Mouse (Mus musculus): Measurements from ENCODE around the gene Olfr732.

Gene Olfr732

DNA sequence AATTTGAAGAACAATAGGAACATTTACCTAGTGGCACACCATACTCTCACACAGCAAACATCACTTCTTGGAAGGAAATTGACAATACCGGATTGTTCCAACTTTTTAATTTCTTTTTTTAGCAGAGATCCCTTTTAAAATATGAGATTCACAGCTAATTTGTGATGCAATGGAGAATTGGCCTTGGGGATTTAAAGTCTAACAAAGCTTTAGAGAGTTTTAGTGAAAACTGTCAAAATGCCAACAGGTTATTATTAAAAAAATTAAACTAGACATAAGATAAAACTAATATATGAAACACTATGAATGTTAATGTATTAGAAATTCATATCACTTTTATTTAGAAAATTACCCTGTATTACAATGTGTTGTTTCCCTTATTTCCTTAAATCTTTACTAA is at the start of gene Olfr732:
Gene Olfr732 (minus strand): TSS at position 101 of the 400 bp plus-strand sequence.
- no peak for DNase-seq

- no peak for DNase-seq
Observed at GRCm38 (mm10) chr14:50326661-50327060, 42.7 kb upstream of the Olfr732 start, which contains the start of gene Olfr734. Gene Olfr734, minus strand, starts transcription at chr14:50326761.

- no peak for DNase-seq
Observed at GRCm38 (mm10) chr14:50301422-50301821, 17.4 kb upstream of the Olfr732 start, which contains the start of gene Olfr733. Gene Olfr733, minus strand, starts transcription at chr14:50301522.

- DNase-seq, result no peak
Observed at GRCm38 (mm10) chr14:50241766-50242165, 42.2 kb downstream of the Olfr732 start, which contains the start of gene Olfr731. Gene Olfr731, minus strand, starts transcription at chr14:50241866.

Measured in thymus, postnatal 36 days (tissue).